Mouse (Mus musculus) ovary, postnatal 10 days (tissue): Measurements from ENCODE around the gene 4921507P07Rik.
A peak's percentile ranks its signal among the peaks of the same experiment; 100 is the strongest.
"Not testable (repeated sequence)": the region's sequence is repeated elsewhere in the genome, so short reads cannot be mapped to it uniquely, and the experiment has no call there.

Experiments
- DNase-seq: peaks from one replicate; pipeline ENCODE4 v3.0.0; 2022; ENCODE audit warnings: low spot score

Gene 4921507P07Rik

GRCm38 (mm10) chr6:50596301-50597211 is at the start of gene 4921507P07Rik:
4921507P07Rik (minus strand) TSS chr6:50596632.
- peak; percentile 84 for DNase-seq

GRCm38 (mm10) chr6:50644701-50645100 is 48.3 kb upstream of the 4921507P07Rik start:
- DNase-seq = no peak

- DNase-seq = no peak
Observed at GRCm38 (mm10) chr6:50641898-50642297, 45.5 kb upstream of the 4921507P07Rik start.

GRCm38 (mm10) chr6:50640377-50640776 is 43.9 kb upstream of the 4921507P07Rik start:
- DNase-seq = no peak

GRCm38 (mm10) chr6:50639656-50640055 is 43.2 kb upstream of the 4921507P07Rik start:
- DNase-seq = no peak

GRCm38 (mm10) chr6:50626170-50626569 is 29.7 kb upstream of the 4921507P07Rik start:
- DNase-seq = not testable (repeated sequence)

- DNase-seq = not testable (repeated sequence)
Observed at GRCm38 (mm10) chr6:50618273-50618672, 21.8 kb upstream of the 4921507P07Rik start.

GRCm38 (mm10) chr6:50601620-50602019 is 5.2 kb upstream of the 4921507P07Rik start:
- no peak for DNase-seq

GRCm38 (mm10) chr6:50598560-50598959 is 2.1 kb upstream of the 4921507P07Rik start:
- DNase-seq = no peak

- no peak for DNase-seq
Observed at GRCm38 (mm10) chr6:50594372-50594771, 2.1 kb downstream of the 4921507P07Rik start.

- no peak for DNase-seq
Observed at GRCm38 (mm10) chr6:50593334-50593845, 3.0 kb downstream of the 4921507P07Rik start.

- no peak for DNase-seq
Observed at GRCm38 (mm10) chr6:50590234-50590633, 6.2 kb downstream of the 4921507P07Rik start.

GRCm38 (mm10) chr6:50588251-50588650 is 8.2 kb downstream of the 4921507P07Rik start:
- no peak for DNase-seq

- no peak for DNase-seq
Observed at GRCm38 (mm10) chr6:50587412-50587811, 9.0 kb downstream of the 4921507P07Rik start.

- DNase-seq = no peak
Observed at GRCm38 (mm10) chr6:50586316-50586715, 10.1 kb downstream of the 4921507P07Rik start.

GRCm38 (mm10) chr6:50585733-50586132 is 10.7 kb downstream of the 4921507P07Rik start:
- no peak for DNase-seq

GRCm38 (mm10) chr6:50571661-50572060 is 24.8 kb downstream of the 4921507P07Rik start:
- no peak for DNase-seq

GRCm38 (mm10) chr6:50566997-50567255 is 29.5 kb downstream of the 4921507P07Rik start:
- DNase-seq = no peak

GRCm38 (mm10) chr6:50566141-50566996 is 30.1 kb downstream of the 4921507P07Rik start, which contains the start of gene Cycs:
Cycs (minus strand) TSS chr6:50566538.
- peak; percentile 99 for DNase-seq

- DNase-seq = no peak
Observed at GRCm38 (mm10) chr6:50563651-50564050, 32.8 kb downstream of the 4921507P07Rik start.

GRCm38 (mm10) chr6:50562421-50562820 is 34.0 kb downstream of the 4921507P07Rik start:
- no peak for DNase-seq

GRCm38 (mm10) chr6:50560776-50561175 is 35.7 kb downstream of the 4921507P07Rik start:
- DNase-seq = no peak

- no peak for DNase-seq
Observed at GRCm38 (mm10) chr6:50558877-50559276, 37.6 kb downstream of the 4921507P07Rik start.
